Mouse (Mus musculus) bone marrow macrophage, adult 2 months (primary cell): ENCODE data around the gene Boll.

ENCODE experiments used
- CTCF ChIP-seq: IDR thresholded peaks from 2 replicates; pipeline ENCODE4 v1.5.1; 2012; ENCODE audit warnings: low read depth, mild to moderate bottlenecking, low read length, moderate library complexity
- POLR2A ChIP-seq: IDR thresholded peaks from 2 replicates; pipeline ENCODE4 v1.6.1; 2012; ENCODE audit warnings: mild to moderate bottlenecking, low read depth, low read length, borderline replicate concordance

GRCm38 (mm10) chr1:55228256-55228884, 134.9 kb downstream of the Boll start:
- no peak for TF ChIP-seq CTCF
- no peak for TF ChIP-seq POLR2A
